Comparison of ENCODE assay signal across 19 mouse cellular contexts in genomic region chr15:89352054-89352453, GRCm38 (mm10). TPM values are rescaled to one million over a fixed set of nuclear protein-coding genes. Genes with fewer than 3 reads are reported as not detected.
"Had no signal": no experiment of that assay in that cellular context is flagged by ENCODE, and none has a peak within 500 bp of the region (broad histone marks: within the 10 kb centered on the region; RNA-seq: fewer than 3 reads in every experiment).

No protein-coding gene starts in this region.

- DNase-seq: lung, adult 2 months; lung, postnatal 14 days; lung, postnatal 36 days; retina, postnatal 1 day; right cerebral cortex, adult 18-20 months; right cerebral cortex, postnatal 25 days; right cerebral cortex, postnatal 4 days; spleen, adult 18-20 months; thymus, adult 18-20 months; thymus, postnatal 14 days; thymus, postnatal 36 days had no signal

- H3K9ac ChIP-seq: lung, embryonic 15.5 days; midbrain, embryonic 13.5 days; neural tube, embryonic 13.5 days; neural tube, embryonic 15.5 days had no signal

- H3K27ac ChIP-seq: lung, embryonic 15.5 days; macrophage; midbrain, embryonic 10.5 days; midbrain, embryonic 13.5 days; neural tube, embryonic 13.5 days; neural tube, embryonic 15.5 days had no signal

- H3K27me3 ChIP-seq: lung, embryonic 15.5 days; midbrain, embryonic 13.5 days; neural tube, embryonic 13.5 days; neural tube, embryonic 15.5 days had no signal

- H3K9me3 ChIP-seq: lung, embryonic 15.5 days; midbrain, embryonic 10.5 days; midbrain, embryonic 13.5 days; neural tube, embryonic 13.5 days; neural tube, embryonic 15.5 days had no signal

- H3K4me3 ChIP-seq: lung, embryonic 15.5 days; midbrain, embryonic 10.5 days; midbrain, embryonic 13.5 days; myocyte; neural tube, embryonic 13.5 days; neural tube, embryonic 15.5 days had no signal

RNA-seq across cellular contexts. Expression of gene Miox, which starts 17.9 kb away (rescaled TPM):
- total RNA-seq: megakaryocyte-erythroid progenitor cell, adult 5-6 weeks had no signal

RNA-seq across cellular contexts. Expression of gene Tymp, which starts 24.8 kb away (rescaled TPM):
- total RNA-seq: megakaryocyte-erythroid progenitor cell, adult 5-6 weeks had no signal
